Mouse (Mus musculus) megakaryocyte progenitor cell, adult 5-6 weeks (primary cell): ENCODE results near the gene Olfr703. TPM values are rescaled to one million over a fixed set of nuclear protein-coding genes. Genes with fewer than 3 reads are reported as not detected.

Experiments used
- ATAC-seq: replicated peaks from 2 replicates; pipeline ENCODE4 v1.8.0; 2016; ENCODE audit warnings: mild to moderate bottlenecking, moderate TSS enrichment, inconsistent platforms; ENCODE audit not compliant: poor library complexity
- total RNA-seq, 2 experiments: library from RNA; stranded (forward) in 1 of 2; stranded (reverse) in 1 of 2; fragments of 157-497, 149-512 nt in 1 of 2; fragments of 200-1000 nt in 1 of 2; gene quantifications; 2 replicates each; pipeline versions ENCODE4 v1.2.3 to v1.2.4; 2015 to 2017

Gene Olfr703
- total RNA-seq (2015) (not detected in 2 replicates), total RNA-seq (2017) (not detected in 2 replicates)

DNA sequence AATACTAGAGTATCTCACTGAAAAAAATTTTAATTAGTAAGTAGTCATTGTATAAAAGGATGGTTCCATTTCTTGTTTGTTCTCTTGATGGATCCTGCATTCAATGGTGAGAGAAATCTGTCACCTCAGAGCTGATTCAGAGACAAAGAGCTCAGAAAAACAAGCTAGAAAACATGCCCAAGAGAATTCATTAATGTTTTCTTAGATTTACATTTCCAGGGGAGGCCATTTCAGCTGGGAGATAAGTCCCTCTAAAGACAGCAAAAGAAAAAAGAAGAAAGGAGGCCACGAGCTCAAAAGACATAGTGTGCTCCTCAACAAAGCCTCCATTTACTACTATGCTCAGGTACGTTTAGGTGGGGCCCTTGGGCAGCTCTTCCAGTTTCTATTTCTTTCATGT, at the start of gene Olfr703:
Gene Olfr703 (plus strand): TSS at position 301 of the 400 bp plus-strand sequence.
- ATAC-seq = no peak

DNA sequence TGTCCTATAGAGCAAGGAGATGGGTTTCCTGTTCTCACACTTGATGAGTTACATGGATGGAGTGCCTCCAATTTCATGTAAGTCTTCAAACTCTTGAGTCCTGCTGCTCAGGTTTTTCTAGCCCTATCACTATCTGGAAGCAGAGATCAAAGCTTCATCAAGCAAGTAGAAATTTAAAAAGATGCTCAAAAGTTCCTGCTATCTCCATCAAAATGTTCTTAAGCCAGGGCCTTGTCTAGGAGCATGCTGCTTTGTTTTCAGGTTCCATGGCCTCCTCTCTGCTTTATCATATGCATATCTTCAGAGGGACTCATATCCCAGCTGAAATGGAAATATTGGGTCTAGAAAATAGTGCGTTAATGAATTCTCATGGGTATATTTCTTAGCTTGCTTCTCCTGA, 34.4 kb upstream of the Olfr703 start, which contains the start of gene Olfr700:
Gene Olfr700 (minus strand): TSS at position 101 of the 400 bp plus-strand sequence.
- no peak for ATAC-seq

DNA sequence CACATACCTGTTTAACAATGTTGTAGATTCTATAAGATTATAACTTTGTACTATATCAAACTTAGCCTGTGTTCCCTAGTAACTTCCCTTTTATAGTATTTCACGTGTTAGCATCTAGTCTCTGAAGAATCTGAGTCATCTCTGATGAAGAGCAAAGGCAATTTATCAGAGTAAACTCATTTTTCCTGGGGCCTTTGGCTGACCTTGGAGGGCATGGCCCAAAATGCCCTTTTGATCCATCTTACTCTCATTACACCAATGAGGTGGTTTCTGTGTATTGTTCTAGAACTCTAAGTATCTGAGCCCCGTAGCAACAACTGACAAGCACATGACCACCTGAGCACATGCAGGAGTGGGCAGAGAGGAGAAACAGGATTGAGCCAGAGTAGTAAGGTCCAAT, 29.3 kb upstream of the Olfr703 start, which contains the start of gene Olfr701:
Gene Olfr701 (plus strand): TSS at position 301 of the 400 bp plus-strand sequence.
- no peak; the same call in 1 of the 2 replicates for ATAC-seq

DNA sequence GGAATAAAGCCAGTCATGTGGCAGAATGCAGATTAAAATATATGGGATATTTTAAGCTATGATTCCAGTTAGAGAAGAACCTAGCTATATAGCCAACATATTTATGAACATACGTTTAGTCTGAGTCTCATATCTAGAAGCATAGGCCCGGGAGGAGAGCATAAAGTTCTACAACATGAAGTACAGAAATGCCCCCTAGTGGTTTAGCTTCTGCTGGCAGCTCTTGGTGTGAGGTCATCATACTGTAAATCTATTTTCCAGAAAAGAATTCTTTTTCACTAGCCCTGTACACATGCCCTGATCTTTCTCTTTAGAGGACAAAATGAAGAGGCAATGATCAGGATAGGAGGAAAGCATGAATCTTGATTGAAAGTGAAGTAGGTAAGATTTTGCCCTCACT, 27.4 kb upstream of the Olfr703 start:
- ATAC-seq = peak; percentile 89

DNA sequence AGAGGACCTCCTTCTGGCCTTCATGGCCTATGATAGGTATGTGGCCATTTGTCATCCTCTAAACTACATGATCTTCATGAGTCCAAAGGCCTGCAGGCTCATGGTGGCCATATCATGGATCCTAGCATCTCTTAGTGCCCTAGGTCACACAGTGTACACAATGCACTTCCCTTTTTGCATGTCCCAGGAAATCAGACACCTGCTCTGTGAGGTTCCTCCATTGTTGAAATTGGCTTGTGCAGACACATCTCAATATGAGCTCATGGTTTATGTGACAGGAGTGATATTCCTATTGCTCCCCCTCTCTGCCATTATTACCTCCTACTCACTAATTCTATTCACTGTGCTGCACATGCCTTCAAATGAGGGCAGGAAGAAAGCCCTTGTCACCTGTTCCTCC, 24.7 kb upstream of the Olfr703 start:
- no peak; the same call in 1 of the 2 replicates for ATAC-seq

DNA sequence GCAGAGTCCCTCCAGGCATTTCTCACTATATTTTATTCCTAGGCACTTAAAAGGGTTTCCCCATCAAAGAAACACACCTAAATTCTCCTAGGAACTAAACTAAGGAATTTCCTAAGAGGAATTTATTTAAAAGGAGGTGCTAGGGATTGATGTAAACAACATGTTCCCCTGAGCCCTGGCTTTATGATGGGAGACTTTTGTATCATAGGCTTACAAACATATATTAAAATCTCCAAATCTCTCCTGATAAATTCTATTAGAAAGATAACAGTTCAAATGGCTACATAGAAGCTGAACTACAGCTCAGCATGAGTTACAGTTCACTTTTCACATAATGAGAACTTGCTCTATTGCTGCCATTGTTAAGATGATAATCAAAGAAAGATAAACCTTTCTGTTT, 9.4 kb upstream of the Olfr703 start, which contains the start of gene Olfr702:
Gene Olfr702 (minus strand): TSS at position 101 of the 400 bp plus-strand sequence.
- ATAC-seq = no peak

DNA sequence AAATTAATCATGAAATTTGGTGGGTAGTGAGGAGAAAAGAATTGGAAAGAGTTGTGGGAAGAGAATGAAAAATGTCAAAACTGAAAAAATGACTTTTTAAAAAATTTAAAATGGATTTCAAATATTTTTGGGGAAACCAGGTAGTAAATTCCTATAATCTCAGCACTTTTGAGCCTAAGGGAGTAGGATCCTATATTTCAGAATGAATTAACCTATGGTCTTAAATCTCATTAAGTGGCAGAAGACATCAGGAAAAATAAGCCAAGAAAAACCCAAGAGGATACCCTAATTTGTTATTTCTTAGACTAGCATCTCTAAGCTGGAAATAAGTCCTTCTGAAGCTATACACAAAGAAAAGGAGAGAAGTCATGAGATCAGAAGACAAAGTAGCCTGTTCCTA, 19.7 kb downstream of the Olfr703 start, which contains the start of gene Olfr704:
Gene Olfr704 (plus strand): TSS at position 301 of the 400 bp plus-strand sequence.
- no peak for ATAC-seq

DNA sequence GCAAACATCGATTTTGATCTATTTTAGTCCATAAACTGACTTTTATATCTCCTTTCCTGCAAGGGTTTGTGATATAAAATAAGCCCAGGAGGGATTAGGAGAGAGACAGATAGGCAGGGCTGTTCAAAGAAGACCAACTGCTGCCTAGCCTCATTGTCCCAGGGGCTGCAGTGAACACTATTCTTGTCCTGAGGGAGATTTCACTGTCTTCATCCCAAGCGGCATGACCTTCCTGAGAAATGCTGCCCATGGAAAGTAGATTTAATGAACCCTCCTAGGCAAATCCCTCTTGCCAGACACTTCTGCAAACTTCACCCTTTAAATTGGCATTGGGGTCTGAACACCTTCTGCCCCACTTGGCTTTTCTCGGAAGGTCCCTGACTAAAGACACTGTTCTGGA, 33.6 kb downstream of the Olfr703 start, which contains the start of gene Olfr705:
Gene Olfr705 (minus strand): TSS at position 101 of the 400 bp plus-strand sequence.
- no peak for ATAC-seq

DNA sequence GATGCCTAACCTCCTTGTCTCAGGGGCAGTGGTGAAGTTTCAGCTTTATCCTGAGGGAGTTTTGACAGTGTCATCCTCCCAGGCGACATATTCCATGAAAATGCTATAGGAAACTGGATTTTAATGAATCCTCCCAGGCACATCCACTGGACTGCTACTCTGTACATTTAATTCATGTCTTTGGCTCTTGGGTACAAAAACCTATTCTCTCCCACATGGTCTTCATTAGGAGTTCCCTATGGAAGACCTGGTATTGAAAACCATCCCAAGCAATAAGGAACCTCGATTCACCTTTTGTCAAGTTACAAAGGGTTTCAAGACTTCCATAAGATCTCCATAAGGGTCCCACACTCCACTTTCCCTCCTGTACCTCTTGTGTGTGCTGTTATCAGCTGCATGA, 44.9 kb downstream of the Olfr703 start, which contains the start of gene Olfr706:
Gene Olfr706 (minus strand): TSS at position 101 of the 400 bp plus-strand sequence.
- no peak for ATAC-seq

Other genes starting within 250 kb of the Olfr703 start
- not detected in 2 replicates for gene Olfr693, start 162.8 kb upstream of the Olfr703 start, total RNA-seq (2015)
- gene Olfr693, start 162.8 kb upstream of the Olfr703 start, total RNA-seq (2017) = not detected in 2 replicates
- gene Olfr694, start 151.5 kb upstream of the Olfr703 start, total RNA-seq (2015) = not detected in 2 replicates
- gene Olfr694, start 151.5 kb upstream of the Olfr703 start, total RNA-seq (2017) = not detected in 2 replicates
- gene Olfr695, start 127.0 kb upstream of the Olfr703 start, total RNA-seq (2015) = 0.05 TPM in 1 of 2 replicates, not detected in the other
- gene Olfr695, start 127.0 kb upstream of the Olfr703 start, total RNA-seq (2017) = not detected in 2 replicates
- gene Olfr697, start 100.9 kb upstream of the Olfr703 start, total RNA-seq (2015) = not detected in 2 replicates
- gene Olfr697, start 100.9 kb upstream of the Olfr703 start, total RNA-seq (2017) = not detected in 2 replicates
- gene Olfr698, start 88.0 kb upstream of the Olfr703 start, total RNA-seq (2015) = not detected in 2 replicates
- gene Olfr698, start 88.0 kb upstream of the Olfr703 start, total RNA-seq (2017) = not detected in 2 replicates
- not detected in 2 replicates for gene Olfr699, start 50.2 kb upstream of the Olfr703 start, total RNA-seq (2015)
- not detected in 2 replicates for gene Olfr699, start 50.2 kb upstream of the Olfr703 start, total RNA-seq (2017)
- gene Olfr700, start 34.5 kb upstream of the Olfr703 start, total RNA-seq (2015) = not detected in 2 replicates
- not detected in 2 replicates for gene Olfr700, start 34.5 kb upstream of the Olfr703 start, total RNA-seq (2017)
- gene Olfr701, start 29.2 kb upstream of the Olfr703 start, total RNA-seq (2015) = not detected in 2 replicates
- not detected in 2 replicates for gene Olfr701, start 29.2 kb upstream of the Olfr703 start, total RNA-seq (2017)
- not detected in 2 replicates for gene Olfr702, start 9.5 kb upstream of the Olfr703 start, total RNA-seq (2015)
- gene Olfr702, start 9.5 kb upstream of the Olfr703 start, total RNA-seq (2017) = not detected in 2 replicates
- gene Olfr704, start 19.8 kb downstream of the Olfr703 start, total RNA-seq (2015) = not detected in 2 replicates
- not detected in 2 replicates for gene Olfr704, start 19.8 kb downstream of the Olfr703 start, total RNA-seq (2017)
- not detected in 2 replicates for gene Olfr705, start 33.5 kb downstream of the Olfr703 start, total RNA-seq (2015)
- not detected in 2 replicates for gene Olfr705, start 33.5 kb downstream of the Olfr703 start, total RNA-seq (2017)
- not detected in 2 replicates for gene Olfr706, start 44.8 kb downstream of the Olfr703 start, total RNA-seq (2015)
- not detected in 2 replicates for gene Olfr706, start 44.8 kb downstream of the Olfr703 start, total RNA-seq (2017)
- gene Olfr707, start 57.9 kb downstream of the Olfr703 start, total RNA-seq (2015) = not detected in 2 replicates
- not detected in 2 replicates for gene Olfr707, start 57.9 kb downstream of the Olfr703 start, total RNA-seq (2017)
- not detected in 2 replicates for gene Olfr1532-ps1, start 64.6 kb downstream of the Olfr703 start, total RNA-seq (2015)
- gene Olfr1532-ps1, start 64.6 kb downstream of the Olfr703 start, total RNA-seq (2017) = not detected in 2 replicates
- 0.02 TPM in 1 of 2 replicates, not detected in the other for gene Olfr709-ps1, start 88.9 kb downstream of the Olfr703 start, total RNA-seq (2015)
- gene Olfr709-ps1, start 88.9 kb downstream of the Olfr703 start, total RNA-seq (2017) = not detected in 2 replicates
- gene Olfr710, start 105.0 kb downstream of the Olfr703 start, total RNA-seq (2015) = not detected in 2 replicates
- gene Olfr710, start 105.0 kb downstream of the Olfr703 start, total RNA-seq (2017) = not detected in 2 replicates
- gene Olfr6, start 120.6 kb downstream of the Olfr703 start, total RNA-seq (2015) = not detected in 2 replicates
- not detected in 2 replicates for gene Olfr6, start 120.6 kb downstream of the Olfr703 start, total RNA-seq (2017)
- not detected in 2 replicates for gene Olfr711, start 132.1 kb downstream of the Olfr703 start, total RNA-seq (2015)
- gene Olfr711, start 132.1 kb downstream of the Olfr703 start, total RNA-seq (2017) = not detected in 2 replicates
- not detected in 2 replicates for gene Olfr2, start 162.7 kb downstream of the Olfr703 start, total RNA-seq (2015)
- not detected in 2 replicates for gene Olfr2, start 162.7 kb downstream of the Olfr703 start, total RNA-seq (2017)
- gene Olfr713, start 187.8 kb downstream of the Olfr703 start, total RNA-seq (2015) = not detected in 2 replicates
- gene Olfr713, start 187.8 kb downstream of the Olfr703 start, total RNA-seq (2017) = not detected in 2 replicates
- gene Olfr714, start 227.6 kb downstream of the Olfr703 start, total RNA-seq (2015) = not detected in 2 replicates
- not detected in 2 replicates for gene Olfr714, start 227.6 kb downstream of the Olfr703 start, total RNA-seq (2017)
- not detected in 2 replicates for gene Olfr17, start 249.9 kb downstream of the Olfr703 start, total RNA-seq (2015)
- not detected in 2 replicates for gene Olfr17, start 249.9 kb downstream of the Olfr703 start, total RNA-seq (2017)